Mouse (Mus musculus) limb, embryonic 13.5 days (tissue): ENCODE data around the gene Dhdds. TPM values are rescaled to one million over a fixed set of nuclear protein-coding genes. Genes with fewer than 3 reads are reported as not detected.

Experiments
- ATAC-seq: fragments of 200-750 bp; cut with Nextera tagmentation; 2 replicates; pipeline ENCODE4 v1.8.0; 2017; ENCODE audit warnings: low read depth, moderate number of reproducible peaks, moderate TSS enrichment; ENCODE audit not compliant: low FRiP score
- H3K27ac ChIP-seq: fragments of 300-500 bp; sonication (generic); 2 replicates; pipeline ENCODE4 v1.5.1; 2015; ENCODE audit warnings: inconsistent platforms, mild to moderate bottlenecking, moderate library complexity
- H3K27me3 ChIP-seq: fragments of 300-500 bp; sonication (generic); 2 replicates; pipeline ENCODE4 v1.6.1; 2015; ENCODE audit warnings: mild to moderate bottlenecking, inconsistent platforms
- H3K36me3 ChIP-seq: fragments of 300-500 bp; sonication (generic); 2 replicates; pipeline ENCODE4 v1.6.1; 2015; ENCODE audit warnings: inconsistent platforms, mild to moderate bottlenecking, moderate library complexity
- H3K4me1 ChIP-seq: fragments of 300-500 bp; sonication (generic); 2 replicates; pipeline ENCODE4 v1.6.1; 2015; ENCODE audit warnings: inconsistent platforms
- H3K4me2 ChIP-seq: fragments of 300-500 bp; sonication (generic); replicated peaks from 2 replicates; pipeline ENCODE4 v1.6.1; 2015; ENCODE audit warnings: inconsistent platforms, mild to moderate bottlenecking, moderate library complexity
- H3K4me3 ChIP-seq: fragments of 300-500 bp; sonication (generic); 2 replicates; pipeline ENCODE4 v1.5.1; 2015; ENCODE audit warnings: moderate library complexity, mild to moderate bottlenecking, inconsistent platforms
- H3K9ac ChIP-seq: fragments of 300-500 bp; sonication (generic); 2 replicates; pipeline ENCODE4 v1.6.1; 2015; ENCODE audit warnings: mild to moderate bottlenecking, inconsistent platforms
- H3K9me3 ChIP-seq: fragments of 300-500 bp; sonication (generic); 2 replicates; pipeline ENCODE4 v1.6.1; 2016; ENCODE audit warnings: inconsistent platforms
- WGBS: fragments of 180-500 bp; shearing (Covaris S2); methylation state at CpG from one replicate; pipeline ENCODE4 v1.1.7; 2015; 5-methylcytosine and 5-hydroxymethylcytosine counted together
- polyA plus RNA-seq: library from polyadenylated mRNA; unstranded; fragments of >200 nt; fragmentation: Nextera tagmentation; extraction: Ambion mirVana; gene quantifications from 2 replicates; pipeline ENCODE4 v1.2.1, GENCODE M21; 2015

Dhdds gene
- polyA plus RNA-seq, 1 experiment from 2014 or later = 45.6 TPM

DNA sequence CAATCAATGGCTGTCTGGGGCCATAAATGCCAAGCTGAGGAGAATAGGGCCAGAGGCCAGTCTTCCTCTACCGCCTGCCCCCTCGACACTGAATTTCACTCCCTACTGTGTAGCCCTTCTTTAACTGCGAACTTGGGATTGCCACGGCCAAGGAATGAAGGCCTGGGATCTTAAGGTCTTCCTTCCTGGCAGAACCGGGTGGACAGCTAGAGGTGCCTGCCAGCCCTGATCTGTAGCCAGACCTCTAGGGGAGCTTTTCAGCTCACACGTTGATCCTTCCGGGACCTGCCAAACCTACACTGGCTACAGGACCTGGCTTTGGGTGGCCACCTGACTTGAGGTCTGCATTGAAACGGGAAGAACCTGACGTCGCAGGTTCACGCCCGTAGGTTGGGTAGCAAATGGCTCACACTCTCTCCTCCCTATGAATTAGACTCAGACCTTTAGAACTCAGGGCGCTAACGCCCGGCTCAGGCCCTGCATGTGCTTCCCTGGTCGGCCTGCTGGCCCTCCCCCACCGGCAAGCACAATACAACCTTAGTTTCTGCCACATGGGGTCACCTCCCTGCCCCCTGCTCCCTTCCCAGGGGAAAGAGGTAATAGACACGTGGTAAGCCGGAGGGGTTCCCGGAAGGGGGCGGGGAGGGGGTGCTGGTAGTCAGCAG is 16.6 kb upstream of the Dhdds start:
- Histone ChIP-seq H3K4me1 (peaks cover 28% of the 10 kb centered on the region), H3K9me3 (no peaks in the 10 kb centered on the region), H3K4me2 (peak overlapping the region; percentile 60), H3K27ac (no peak overlapping the region), H3K4me3 (peak overlapping the region; percentile 29), H3K36me3 (no peaks in the 10 kb centered on the region), H3K27me3 (peaks cover 51% of the 10 kb centered on the region), H3K9ac (no peak overlapping the region)
- ATAC-seq = no peak
- WGBS = 1% methylated on average over 21 of the region's 21 CpGs

DNA sequence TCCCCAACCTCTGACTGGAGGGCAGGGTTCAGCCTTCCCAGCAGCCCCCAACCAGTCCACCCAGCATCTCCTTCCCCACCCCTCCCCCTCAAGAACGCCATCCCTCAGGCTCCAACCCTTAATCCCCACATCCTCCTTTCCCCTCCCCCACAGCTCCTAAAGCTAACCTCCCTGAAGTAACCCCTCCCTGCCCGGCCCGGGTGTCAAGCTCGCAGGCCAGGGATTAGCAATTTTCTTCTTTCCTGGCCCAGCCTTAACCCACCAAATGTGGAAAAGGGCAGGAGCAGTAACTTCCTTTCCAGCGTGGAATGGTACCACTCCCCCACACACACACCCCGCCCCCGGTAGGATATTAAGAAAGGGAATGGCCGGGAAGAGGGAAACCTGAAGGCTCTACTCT is 16.0 kb upstream of the Dhdds start:
- Histone ChIP-seq H3K4me2 (no peak overlapping the region), H3K4me3 (no peak overlapping the region), H3K27me3 (peaks cover 51% of the 10 kb centered on the region), H3K4me1 (peaks cover 33% of the 10 kb centered on the region), H3K36me3 (no peaks in the 10 kb centered on the region), H3K9me3 (no peaks in the 10 kb centered on the region), H3K9ac (no peak overlapping the region), H3K27ac (no peak overlapping the region)
- ATAC-seq = no peak
- WGBS = 1% methylated on average over 8 of the region's 8 CpGs

- H3K4me1 ChIP-seq = peaks cover 37% of the 10 kb centered on the region
- no peak overlapping the region for H3K4me2 ChIP-seq
These were observed 15.5 kb upstream of the Dhdds start for GRCm38 (mm10) chr4:134016208-134016607.

DNA sequence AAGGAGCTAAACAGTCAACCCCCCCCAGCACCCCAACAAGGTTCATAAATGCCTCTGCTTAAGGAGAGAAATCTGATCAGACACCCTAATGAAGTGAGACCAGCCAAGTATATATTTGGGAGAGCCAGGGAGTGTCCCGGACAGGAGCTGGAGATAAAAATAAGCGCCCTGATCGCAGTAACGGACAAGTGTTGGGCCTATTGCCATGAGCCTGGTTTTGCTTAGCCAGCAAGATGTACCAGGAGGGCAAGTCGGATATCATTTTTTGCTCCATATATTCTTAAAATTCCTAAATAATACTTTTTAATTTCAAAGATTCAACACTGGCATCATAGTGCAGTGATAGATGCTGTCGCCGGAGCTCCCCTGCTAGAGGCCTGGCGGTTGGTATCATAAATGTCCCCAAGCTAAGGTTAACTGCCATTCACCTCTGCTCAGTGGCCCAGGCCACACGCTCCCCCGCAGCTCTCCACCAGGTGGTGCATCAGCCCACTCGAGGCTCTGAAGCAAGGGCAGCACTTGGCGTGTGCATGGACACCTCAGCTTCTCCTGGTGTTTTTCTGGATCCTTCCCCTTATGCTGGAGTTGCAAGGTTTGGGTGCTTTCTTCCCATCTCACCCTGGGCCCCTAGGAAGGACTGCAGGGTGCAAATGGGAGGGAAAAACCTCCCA is 12.3 kb upstream of the Dhdds start:
- no peaks in the 10 kb centered on the region for H3K36me3 ChIP-seq
- peaks cover 26% of the 10 kb centered on the region for H3K27me3 ChIP-seq
- H3K4me2 ChIP-seq = no peak overlapping the region
- H3K9me3 ChIP-seq = no peaks in the 10 kb centered on the region
- peaks cover 30% of the 10 kb centered on the region for H3K4me1 ChIP-seq
- H3K9ac ChIP-seq = no peak overlapping the region
- no peak for ATAC-seq
- WGBS = 45% methylated on average over 12 of the region's 12 CpGs
- no peak overlapping the region for H3K4me3 ChIP-seq
- no peak overlapping the region for H3K27ac ChIP-seq

More at GRCm38 (mm10) chr4:134016208-134016607, 15.5 kb upstream of the Dhdds start:
- Histone ChIP-seq H3K4me3 (no peak overlapping the region), H3K27ac (no peak overlapping the region), H3K9me3 (no peaks in the 10 kb centered on the region), H3K9ac (no peak overlapping the region), H3K36me3 (no peaks in the 10 kb centered on the region), H3K27me3 (peaks cover 51% of the 10 kb centered on the region)
- no peak for ATAC-seq
- WGBS = 2% methylated on average over 7 of the region's 7 CpGs

DNA sequence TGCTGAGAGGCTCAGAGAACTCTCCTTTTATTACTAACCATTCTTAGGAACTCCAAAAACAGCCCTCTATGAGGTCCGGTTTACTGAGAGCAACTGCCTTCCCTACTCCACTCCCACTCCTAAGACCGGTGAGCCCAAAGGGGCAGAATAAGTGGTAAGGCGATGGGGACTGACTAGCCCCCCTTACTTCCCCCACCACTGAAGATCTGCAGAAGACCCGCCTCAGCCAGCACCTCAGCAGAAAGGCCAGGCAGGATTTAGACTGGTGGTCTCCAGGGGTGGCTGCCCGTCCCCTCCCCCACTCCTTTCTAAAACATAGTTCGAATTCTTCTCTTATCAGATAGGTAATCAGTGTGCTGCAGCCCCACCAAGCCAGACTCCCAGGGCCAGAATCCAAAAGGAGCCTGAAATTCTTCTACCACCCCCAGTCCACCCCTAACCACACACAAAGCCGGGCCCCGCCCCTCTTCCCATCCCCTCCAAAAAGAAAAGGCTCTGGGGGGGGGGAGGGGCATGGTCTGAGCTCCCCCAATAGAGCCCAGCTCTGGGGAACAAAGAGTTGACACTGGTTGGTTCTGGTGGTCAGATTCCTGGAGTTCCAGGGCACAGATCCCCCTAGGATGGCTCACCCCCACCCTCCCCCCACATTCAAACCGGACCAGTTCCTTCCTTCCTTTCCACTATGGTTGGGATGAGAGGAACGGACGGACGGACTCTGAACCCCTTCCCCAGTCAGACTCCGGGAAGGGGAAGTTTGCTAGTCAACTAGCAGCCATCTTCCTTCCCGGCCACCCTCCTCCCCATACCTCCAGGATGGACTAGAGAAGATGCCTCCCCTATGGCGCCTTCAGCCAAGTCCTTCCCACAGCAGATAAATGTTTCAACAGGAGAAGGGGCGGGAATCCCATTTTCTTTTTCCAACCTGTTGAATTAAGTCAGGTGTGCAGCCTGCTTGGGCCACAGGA is 11.0 kb upstream of the Dhdds start:
- H3K9ac ChIP-seq = no peak overlapping the region
- H3K4me2 ChIP-seq = peak overlapping the region; percentile 11
- no peak for ATAC-seq
- no peak overlapping the region for H3K27ac ChIP-seq
- no peaks in the 10 kb centered on the region for H3K36me3 ChIP-seq
- 24% methylated on average over 16 of the region's 16 CpGs for WGBS
- peaks cover 17% of the 10 kb centered on the region for H3K4me1 ChIP-seq
- H3K4me3 ChIP-seq = no peak overlapping the region
- H3K27me3 ChIP-seq = peaks cover 13% of the 10 kb centered on the region
- H3K9me3 ChIP-seq = no peaks in the 10 kb centered on the region

GRCm38 (mm10) chr4:134009709-134010108 is 9.0 kb upstream of the Dhdds start:
- peaks cover 11% of the 10 kb centered on the region; the same call in 1 of the 2 replicates for H3K4me1 ChIP-seq
- no peak for ATAC-seq

GRCm38 (mm10) chr4:134006845-134007244 is 6.1 kb upstream of the Dhdds start:
- Histone ChIP-seq H3K9ac (no peak overlapping the region), H3K27ac (no peak overlapping the region), H3K9me3 (no peaks in the 10 kb centered on the region), H3K4me2 (no peak overlapping the region), H3K4me1 (peaks cover 7% of the 10 kb centered on the region; the same call in 1 of the 2 replicates), H3K4me3 (no peak overlapping the region), H3K27me3 (no peaks in the 10 kb centered on the region), H3K36me3 (no peaks in the 10 kb centered on the region)
- WGBS = 88% methylated on average over 3 of the region's 3 CpGs
- no peak for ATAC-seq

More at GRCm38 (mm10) chr4:134009709-134010108, 9.0 kb upstream of the Dhdds start:
- H3K36me3 ChIP-seq = no peaks in the 10 kb centered on the region
- no peaks in the 10 kb centered on the region for H3K9me3 ChIP-seq
- no peak overlapping the region for H3K4me3 ChIP-seq
- no peak overlapping the region for H3K4me2 ChIP-seq
- H3K27me3 ChIP-seq = no peaks in the 10 kb centered on the region
- WGBS = 78% methylated on average over 6 of the region's 6 CpGs
- no peak overlapping the region for H3K9ac ChIP-seq
- no peak overlapping the region for H3K27ac ChIP-seq

- no peak overlapping the region for H3K27ac ChIP-seq
- H3K4me3 ChIP-seq = no peak overlapping the region
- H3K9me3 ChIP-seq = no peaks in the 10 kb centered on the region
- 85% methylated on average over 12 of the region's 12 CpGs for WGBS
- H3K27me3 ChIP-seq = no peaks in the 10 kb centered on the region
- no peak overlapping the region for H3K4me2 ChIP-seq
- no peaks in the 10 kb centered on the region for H3K36me3 ChIP-seq
- no peaks in the 10 kb centered on the region for H3K4me1 ChIP-seq
- H3K9ac ChIP-seq = no peak overlapping the region
- ATAC-seq = no peak
These were observed 5.1 kb upstream of the Dhdds start for GRCm38 (mm10) chr4:134005581-134006358.

DNA sequence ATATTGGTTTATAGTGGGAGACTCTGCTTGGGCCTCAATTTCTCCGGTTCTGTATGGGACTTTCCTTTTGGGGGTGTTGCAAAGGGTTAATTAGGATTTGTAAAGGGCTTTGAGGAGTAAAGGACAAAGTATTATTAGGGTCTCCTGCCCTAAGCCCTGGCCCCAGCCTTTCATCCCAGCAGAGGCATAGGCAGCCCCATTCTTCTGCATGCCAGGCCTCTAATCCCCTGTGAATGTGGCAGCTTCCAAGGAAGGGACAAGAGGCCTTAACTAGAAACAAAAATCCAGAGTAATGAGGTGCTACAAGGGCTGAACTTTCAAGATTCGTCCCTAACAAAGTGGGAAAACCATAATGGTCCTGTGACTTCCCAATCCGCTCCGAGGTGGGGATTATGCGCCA is 2.2 kb upstream of the Dhdds start:
- no peak overlapping the region for H3K4me2 ChIP-seq
- no peaks in the 10 kb centered on the region for H3K36me3 ChIP-seq
- H3K27ac ChIP-seq = no peak overlapping the region
- H3K27me3 ChIP-seq = no peaks in the 10 kb centered on the region
- H3K9ac ChIP-seq = no peak overlapping the region
- H3K4me3 ChIP-seq = no peak overlapping the region
- no peak for ATAC-seq
- peaks cover 9% of the 10 kb centered on the region for H3K4me1 ChIP-seq
- WGBS = 63% methylated on average over 5 of the region's 5 CpGs
- H3K9me3 ChIP-seq = no peaks in the 10 kb centered on the region

DNA sequence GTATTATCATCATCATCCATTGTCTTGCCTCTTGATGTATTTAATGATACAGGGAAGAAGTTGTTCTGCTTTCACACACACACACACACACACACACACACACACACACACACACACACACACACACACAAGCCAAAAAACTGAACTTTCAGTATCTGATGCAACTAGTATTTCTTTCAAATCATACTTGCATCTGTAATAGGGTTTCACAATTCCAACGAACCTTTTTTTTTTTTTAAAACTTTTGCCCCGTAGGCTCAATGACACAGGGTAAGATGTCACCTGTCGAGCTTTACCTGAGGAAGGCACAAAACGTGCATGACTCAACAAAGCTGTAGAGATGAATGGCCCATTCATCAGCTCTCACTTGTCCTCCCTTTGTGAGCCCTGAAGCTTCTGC is 1.5 kb upstream of the Dhdds start:
- Histone ChIP-seq H3K9me3 (no peaks in the 10 kb centered on the region), H3K27ac (no peak overlapping the region), H3K36me3 (0 out of 2 replicates have a peak, but pooled peaks cover under 1% of the 10 kb centered on the region), H3K27me3 (no peaks in the 10 kb centered on the region), H3K4me2 (no peak overlapping the region), H3K4me1 (peaks cover 9% of the 10 kb centered on the region), H3K9ac (no peak overlapping the region), H3K4me3 (no peak overlapping the region)
- 55% methylated on average over 4 of the region's 4 CpGs for WGBS
- no peak for ATAC-seq

DNA sequence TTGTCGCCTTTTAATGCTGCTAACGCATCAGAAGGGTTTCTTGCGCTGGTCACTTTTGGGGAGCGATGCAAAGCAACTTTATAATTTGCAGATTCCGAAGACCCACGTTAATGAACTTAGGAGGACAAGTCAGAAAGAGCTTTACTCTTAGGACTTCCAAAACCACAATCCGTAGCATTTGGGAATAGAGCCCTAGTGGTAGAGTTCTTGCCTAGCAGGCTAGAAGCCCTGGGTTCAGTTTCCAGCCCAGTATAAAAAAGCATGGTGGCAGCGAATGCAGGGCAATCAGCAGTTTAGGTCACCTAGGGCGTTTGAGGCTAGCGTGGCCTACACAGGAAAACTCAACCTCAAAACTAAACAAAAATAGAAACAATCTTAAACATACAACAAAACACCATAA is 992 bp upstream of the Dhdds start:
- 40% methylated on average over 10 of the region's 10 CpGs for WGBS
- Histone ChIP-seq H3K4me3 (no peak overlapping the region), H3K27ac (no peak overlapping the region), H3K9ac (no peak overlapping the region), H3K4me1 (peaks cover 9% of the 10 kb centered on the region), H3K36me3 (peaks cover 5% of the 10 kb centered on the region), H3K9me3 (no peaks in the 10 kb centered on the region), H3K4me2 (no peak overlapping the region; the same call in 1 of the 2 replicates), H3K27me3 (no peaks in the 10 kb centered on the region)
- no peak for ATAC-seq
